Mouse (Mus musculus) Muller cell, postnatal 12 days (primary cell): ENCODE data around the gene Tsc22d4.

ENCODE experiments used
- DNase-seq: peaks from one replicate; pipeline ENCODE4 v3.0.0-alpha.2; 2015; ENCODE audit errors: inconsistent ontology term

Tsc22d4 gene

GRCm38 (mm10) chr5:137788946-137789531 lies 43.5 kb downstream of the Tsc22d4 start:
- no peak for DNase-seq

- DNase-seq: no peak
Measured at GRCm38 (mm10) chr5:137791553-137791952, 46.0 kb downstream of the Tsc22d4 start.

- no peak for DNase-seq
Measured at GRCm38 (mm10) chr5:137796606-137797005, 51.1 kb downstream of the Tsc22d4 start.

DNA sequence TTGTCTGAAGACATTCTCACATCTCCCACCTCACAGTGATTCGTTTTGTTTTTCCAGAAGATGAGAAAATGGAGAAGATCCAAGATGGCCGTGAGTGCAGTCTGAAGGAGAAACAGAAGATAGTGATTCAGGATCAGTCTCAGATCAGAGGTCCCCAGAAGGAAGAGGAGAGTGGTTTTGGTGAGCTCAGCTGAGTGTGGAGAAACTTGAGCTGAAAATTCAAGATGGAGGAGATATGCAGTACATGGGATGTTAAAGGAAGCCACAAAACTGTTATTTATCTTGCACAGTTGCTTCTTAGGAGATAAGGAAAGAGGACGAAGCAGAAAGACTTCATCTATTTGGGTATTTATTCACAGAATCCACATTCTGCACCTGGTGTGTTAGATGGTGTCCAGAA lies 55.4 kb downstream of the Tsc22d4 start:
- DNase-seq: no peak

DNA sequence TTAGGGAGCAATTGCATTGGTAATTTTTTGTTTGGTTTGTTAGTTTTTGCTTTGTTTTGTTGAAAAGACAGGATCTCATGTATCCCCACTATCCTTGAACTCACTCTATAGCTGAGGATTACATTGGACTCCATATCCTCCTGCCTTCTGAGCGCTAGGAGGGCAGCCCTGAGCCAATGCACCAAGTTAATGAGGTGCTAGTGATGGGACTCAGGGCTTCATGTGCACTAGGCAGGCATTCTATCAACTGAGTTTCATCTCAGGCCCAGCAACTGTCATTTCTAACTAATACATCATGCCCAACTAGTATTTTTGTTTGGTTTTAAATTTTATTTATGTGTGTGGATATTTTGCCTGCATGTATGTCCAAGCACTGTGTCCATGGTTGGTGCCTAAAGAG lies 60.6 kb downstream of the Tsc22d4 start:
- DNase-seq: no peak

DNA sequence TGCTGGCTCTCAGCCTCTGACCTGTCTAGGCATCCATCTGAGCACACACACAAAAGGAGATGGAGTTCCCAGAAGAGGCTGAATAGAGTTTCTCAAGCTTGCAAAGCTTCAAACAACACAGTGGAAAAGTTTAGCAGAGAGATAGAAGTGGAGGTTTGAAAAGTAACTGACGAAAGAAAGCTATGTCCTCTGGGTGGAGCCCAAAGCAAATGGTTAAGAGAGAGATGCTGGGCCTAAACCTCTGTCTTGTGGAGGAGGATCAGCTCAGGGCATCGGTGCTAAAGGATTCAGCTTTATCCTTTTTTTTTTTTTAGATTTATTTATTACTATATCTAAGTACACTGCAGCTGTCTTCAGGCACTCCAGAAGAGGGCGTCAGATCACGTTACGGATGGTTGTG lies 62.8 kb downstream of the Tsc22d4 start:
- DNase-seq: no peak

DNA sequence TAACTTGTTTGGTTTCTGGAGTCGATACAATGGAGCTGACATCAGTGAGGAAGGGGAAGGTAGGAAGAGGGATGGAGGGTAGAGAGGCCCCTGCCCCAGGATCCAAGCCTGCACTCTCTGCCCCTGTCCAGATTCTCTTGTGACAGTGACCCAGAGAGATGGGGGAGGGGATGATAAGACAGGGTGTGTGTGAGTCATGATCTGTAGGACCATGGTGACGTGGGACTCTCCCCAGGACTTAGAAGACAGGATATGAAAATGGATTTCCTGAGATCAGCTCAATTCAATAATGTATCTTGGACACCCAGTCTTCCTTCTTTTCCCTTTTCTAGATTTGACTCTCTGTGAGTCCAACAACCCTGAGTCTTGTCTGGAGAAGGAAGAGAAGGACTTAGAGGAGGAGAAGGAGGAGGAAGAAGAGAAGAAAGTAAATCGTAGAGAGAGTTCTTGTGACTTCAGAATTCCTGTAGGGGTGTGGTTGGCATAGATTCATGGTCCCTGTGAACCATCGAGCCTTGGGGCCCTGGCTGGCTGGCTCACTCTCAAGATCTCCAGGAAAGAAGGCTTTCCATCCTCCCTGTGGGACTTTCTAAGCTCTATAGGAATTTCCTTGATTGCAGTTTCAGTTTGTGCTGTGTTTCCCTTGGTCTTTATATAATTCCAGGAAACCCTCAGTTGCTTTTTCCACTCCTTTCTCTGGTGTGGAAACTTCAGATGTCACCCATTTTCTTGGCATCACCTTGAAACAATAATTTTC lies 72.1 kb downstream of the Tsc22d4 start:
- DNase-seq: no peak
